Mouse (Mus musculus) lung, embryonic 14.5 days (tissue): ENCODE results near the gene Zswim4. TPM values are rescaled to one million over a fixed set of nuclear protein-coding genes. Genes with fewer than 3 reads are reported as not detected.

Experiments
- ATAC-seq: fragments of 200-750 bp; cut with Nextera tagmentation; 2 replicates; pipeline ENCODE4 v1.8.0; 2017; ENCODE audit warnings: mild to moderate bottlenecking, moderate TSS enrichment, moderate library complexity; ENCODE audit not compliant: insufficient read depth
- DNase-seq: peaks from one replicate; pipeline ENCODE4 v3.0.0-alpha.2; 2015
- H3K27ac ChIP-seq: fragments of 300-500 bp; sonication (generic); 2 replicates; pipeline ENCODE4 v1.5.1; 2014; ENCODE audit warnings: low read depth, mild to moderate bottlenecking, moderate library complexity
- H3K27me3 ChIP-seq: fragments of 300-500 bp; sonication (generic); 2 replicates; pipeline ENCODE4 v1.6.1; 2014; ENCODE audit warnings: low read length, control low read depth; ENCODE audit not compliant: insufficient read depth
- H3K36me3 ChIP-seq: fragments of 300-500 bp; sonication (generic); 2 replicates; pipeline ENCODE4 v1.6.1; 2014; ENCODE audit warnings: control low read depth; ENCODE audit not compliant: insufficient read depth
- H3K4me1 ChIP-seq: fragments of 300-500 bp; sonication (generic); 2 replicates; pipeline ENCODE4 v1.6.1; 2014; ENCODE audit warnings: antibody characterized with exemption, control low read depth; ENCODE audit not compliant: insufficient read depth
- H3K4me2 ChIP-seq: fragments of 300-500 bp; sonication (generic); 2 replicates; pipeline ENCODE4 v1.6.1; 2014; ENCODE audit warnings: mild to moderate bottlenecking
- H3K4me3 ChIP-seq: fragments of 300-500 bp; sonication (generic); 2 replicates; pipeline ENCODE4 v1.5.1; 2014; ENCODE audit warnings: low read depth, low read length
- H3K9ac ChIP-seq: fragments of 300-500 bp; sonication (generic); 2 replicates; pipeline ENCODE4 v1.6.1; 2014
- H3K9me3 ChIP-seq: fragments of 300-500 bp; sonication (generic); 2 replicates; pipeline ENCODE4 v1.6.1; 2016; ENCODE audit warnings: low read depth, low read length, control low read depth
- CTCF ChIP-seq: IDR thresholded peaks from 2 replicates; pipeline ENCODE4 v1.5.1; 2016; ENCODE audit warnings: antibody characterized with exemption, low read depth
- WGBS: fragments of 180-500 bp; shearing (Covaris S2); extraction: QIAGEN DNeasy Blood & Tissue Kit; methylation state at CpG from one replicate; pipeline ENCODE4 v1.1.7; 2014; 5-methylcytosine and 5-hydroxymethylcytosine counted together
- polyA plus RNA-seq: library from polyadenylated mRNA; unstranded; fragments of >200 nt; fragmentation: Nextera tagmentation; extraction: Ambion mirVana; gene quantifications from 2 replicates; pipeline ENCODE4 v1.2.1, GENCODE M21; 2014

Zswim4 gene
- polyA plus RNA-seq, 1 experiment from 2014 or later, result 14.4 TPM

- no peak overlapping the region for H3K4me2 ChIP-seq
- DNase-seq (peak; percentile 63), ATAC-seq (no peak)
- TF ChIP-seq CTCF, result peak; percentile 57
- 72% methylated on average over 5 of the region's 5 CpGs for WGBS
- no peak overlapping the region for H3K4me3 ChIP-seq
- no peaks in the 10 kb centered on the region for H3K27me3 ChIP-seq
- peaks cover 16% of the 10 kb centered on the region for H3K4me1 ChIP-seq
- no peaks in the 10 kb centered on the region for H3K9me3 ChIP-seq
- H3K9ac ChIP-seq, result no peak overlapping the region
- no peak overlapping the region for H3K27ac ChIP-seq
- no peaks in the 10 kb centered on the region for H3K36me3 ChIP-seq
Measured at GRCm38 (mm10) chr8:84193566-84193965, 43.3 kb downstream of the Zswim4 start.

GRCm38 (mm10) chr8:84193161-84193560 lies 43.7 kb downstream of the Zswim4 start:
- ATAC-seq (no peak), DNase-seq (no peak)
- no peak for TF ChIP-seq CTCF
- H3K4me2 ChIP-seq, result peak overlapping the region; percentile 61; the same call in 1 of the 2 replicates
- no peaks in the 10 kb centered on the region for H3K9me3 ChIP-seq
- 70% methylated on average over 4 of the region's 4 CpGs for WGBS
- H3K36me3 ChIP-seq, result no peaks in the 10 kb centered on the region
- H3K27me3 ChIP-seq, result no peaks in the 10 kb centered on the region
- no peak overlapping the region for H3K4me3 ChIP-seq
- H3K27ac ChIP-seq, result peak overlapping the region; percentile 96
- no peak overlapping the region for H3K9ac ChIP-seq
- H3K4me1 ChIP-seq, result peaks cover 13% of the 10 kb centered on the region

- Histone ChIP-seq H3K9me3 (no peaks in the 10 kb centered on the region), H3K9ac (peak overlapping the region; percentile 47), H3K4me3 (peak overlapping the region; percentile 24), H3K36me3 (no peaks in the 10 kb centered on the region), H3K4me1 (peaks cover 8% of the 10 kb centered on the region; the same call in 1 of the 2 replicates), H3K27ac (peak overlapping the region; percentile 96), H3K27me3 (no peaks in the 10 kb centered on the region), H3K4me2 (peak overlapping the region; percentile 61)
- WGBS, result 3% methylated on average over 33 of the region's 33 CpGs
- ATAC-seq (peak; percentile 62), DNase-seq (peak; percentile 85)
- no peak for TF ChIP-seq CTCF
Measured at GRCm38 (mm10) chr8:84192555-84192954, 44.3 kb downstream of the Zswim4 start.

- peak overlapping the region; percentile 24 for H3K4me3 ChIP-seq
- no peaks in the 10 kb centered on the region for H3K27me3 ChIP-seq
- TF ChIP-seq CTCF, result no peak
- peak; percentile 77 for ATAC-seq
- no peaks in the 10 kb centered on the region for H3K36me3 ChIP-seq
- peak overlapping the region; percentile 61 for H3K4me2 ChIP-seq
- peaks cover 8% of the 10 kb centered on the region; the same call in 1 of the 2 replicates for H3K4me1 ChIP-seq
- peak overlapping the region; percentile 96 for H3K27ac ChIP-seq
- DNase-seq, result peak; percentile 82
- WGBS, result 30% methylated on average over 13 of the region's 13 CpGs
- H3K9ac ChIP-seq, result peak overlapping the region; percentile 47
- no peaks in the 10 kb centered on the region for H3K9me3 ChIP-seq
Measured at GRCm38 (mm10) chr8:84192023-84192422, 44.8 kb downstream of the Zswim4 start.

GRCm38 (mm10) chr8:84190191-84190867 lies 46.5 kb downstream of the Zswim4 start:
- no peak overlapping the region for H3K9ac ChIP-seq
- no peak overlapping the region for H3K4me2 ChIP-seq
- no peaks in the 10 kb centered on the region for H3K36me3 ChIP-seq
- H3K4me3 ChIP-seq, result no peak overlapping the region
- no peak for TF ChIP-seq CTCF
- 88% methylated on average over 7 of the region's 7 CpGs for WGBS
- ATAC-seq (no peak), DNase-seq (no peak)
- H3K4me1 ChIP-seq, result peaks cover 8% of the 10 kb centered on the region; the same call in 1 of the 2 replicates
- no peak overlapping the region for H3K27ac ChIP-seq
- no peaks in the 10 kb centered on the region for H3K27me3 ChIP-seq
- H3K9me3 ChIP-seq, result no peaks in the 10 kb centered on the region

GRCm38 (mm10) chr8:84189603-84190002 lies 47.3 kb downstream of the Zswim4 start:
- DNase-seq (no peak), ATAC-seq (no peak)
- H3K9ac ChIP-seq, result no peak overlapping the region

GRCm38 (mm10) chr8:84188671-84189070 lies 48.2 kb downstream of the Zswim4 start:
- H3K4me2 ChIP-seq, result no peak overlapping the region
- peak overlapping the region; percentile 42 for H3K27ac ChIP-seq
- H3K9me3 ChIP-seq, result no peaks in the 10 kb centered on the region
- 61% methylated on average over 10 of the region's 10 CpGs for WGBS
- DNase-seq, result no peak
- no peak overlapping the region for H3K4me3 ChIP-seq
- no peak for TF ChIP-seq CTCF
- no peak overlapping the region for H3K9ac ChIP-seq
- no peaks in the 10 kb centered on the region for H3K36me3 ChIP-seq
- ATAC-seq, result no peak
- H3K27me3 ChIP-seq, result no peaks in the 10 kb centered on the region
- H3K4me1 ChIP-seq, result peaks cover 14% of the 10 kb centered on the region; the same call in 1 of the 2 replicates

More at GRCm38 (mm10) chr8:84189603-84190002, 47.3 kb downstream of the Zswim4 start:
- H3K36me3 ChIP-seq, result no peaks in the 10 kb centered on the region
- H3K27ac ChIP-seq, result no peak overlapping the region
- H3K4me2 ChIP-seq, result no peak overlapping the region
- H3K27me3 ChIP-seq, result no peaks in the 10 kb centered on the region
- TF ChIP-seq CTCF, result no peak
- no peaks in the 10 kb centered on the region for H3K9me3 ChIP-seq
- no peak overlapping the region for H3K4me3 ChIP-seq
- H3K4me1 ChIP-seq, result peaks cover 9% of the 10 kb centered on the region; the same call in 1 of the 2 replicates
- WGBS, result 47% methylated on average over 4 of the region's 4 CpGs
